Mouse (Mus musculus): Measurements from ENCODE around the gene Hoxa10. TPM values are rescaled to one million over a fixed set of nuclear protein-coding genes. Genes with fewer than 3 reads are reported as not detected.

The Hoxa10 gene
- polyA plus RNA-seq, 1 experiment from 2014 or later = 7.8 TPM

GRCm38 (mm10) chr6:52248638-52249414 lies 8.2 kb upstream of the Hoxa10 start:
- Histone ChIP-seq H3K27me3 (replicated peaks; ENCODE audit: control insufficient read depth, insufficient read depth, low read length) (peaks cover 98% of the 10 kb centered on the region), H3K4me2 (replicated peaks; ENCODE audit: low read depth) (peak overlapping the region; percentile 22), H3K4me3 (ENCODE audit: low read depth, low read length) (peak overlapping the region; percentile 4; the same call in 1 of the 2 replicates), H3K27ac (ENCODE audit: low read depth, low read length) (no peak overlapping the region), H3K4me1 (replicated peaks; ENCODE audit: control insufficient read depth, insufficient read depth, low read length) (no peaks in the 10 kb centered on the region), H3K36me3 (ENCODE audit: control insufficient read depth, insufficient read depth) (no peaks in the 10 kb centered on the region; the same call in 1 of the 2 replicates), H3K9me3 (ENCODE audit: control insufficient read depth) (no peaks in the 10 kb centered on the region), H3K9ac (ENCODE audit: low read depth, low read length) (no peak overlapping the region)
- WGBS = 4% methylated on average over 27 of the region's 27 CpGs
- no peak for TF ChIP-seq CTCF (IDR thresholded peaks at IDR 0.05; ENCODE audit: low read depth)
- ATAC-seq = no peak

- Histone ChIP-seq H3K27ac (ENCODE audit: low read depth, low read length) (no peak overlapping the region), H3K9ac (ENCODE audit: low read depth, low read length) (no peak overlapping the region), H3K4me2 (replicated peaks; ENCODE audit: low read depth) (peak overlapping the region; percentile 1; the same call in 1 of the 2 replicates), H3K9me3 (ENCODE audit: control insufficient read depth) (no peaks in the 10 kb centered on the region), H3K4me1 (replicated peaks; ENCODE audit: control insufficient read depth, insufficient read depth, low read length) (no peaks in the 10 kb centered on the region), H3K27me3 (replicated peaks; ENCODE audit: control insufficient read depth, insufficient read depth, low read length) (peaks cover 98% of the 10 kb centered on the region), H3K4me3 (ENCODE audit: low read depth, low read length) (peak overlapping the region; percentile 4; the same call in 1 of the 2 replicates), H3K36me3 (ENCODE audit: control insufficient read depth, insufficient read depth) (no peaks in the 10 kb centered on the region; the same call in 1 of the 2 replicates)
- no peak for TF ChIP-seq CTCF (IDR thresholded peaks at IDR 0.05; ENCODE audit: low read depth)
- no peak for ATAC-seq
- WGBS = 1% methylated on average over 23 of the region's 23 CpGs
Measured at GRCm38 (mm10) chr6:52247766-52248637, 7.3 kb upstream of the Hoxa10 start.

GRCm38 (mm10) chr6:52246916-52247315 lies 6.3 kb upstream of the Hoxa10 start:
- 4% methylated on average over 3 of the region's 3 CpGs for WGBS
- H3K27ac ChIP-seq (ENCODE audit: low read depth, low read length) = no peak overlapping the region
- no peak for ATAC-seq
- peak overlapping the region; percentile 30; the same call in 1 of the 2 replicates for H3K4me3 ChIP-seq (ENCODE audit: low read depth, low read length)
- H3K36me3 ChIP-seq (ENCODE audit: control insufficient read depth, insufficient read depth) = no peaks in the 10 kb centered on the region; the same call in 1 of the 2 replicates
- no peak for TF ChIP-seq CTCF (IDR thresholded peaks at IDR 0.05; ENCODE audit: low read depth)
- no peaks in the 10 kb centered on the region for H3K4me1 ChIP-seq (replicated peaks; ENCODE audit: control insufficient read depth, insufficient read depth, low read length)
- H3K27me3 ChIP-seq (replicated peaks; ENCODE audit: control insufficient read depth, insufficient read depth, low read length) = peaks cover 98% of the 10 kb centered on the region
- no peak overlapping the region for H3K9ac ChIP-seq (ENCODE audit: low read depth, low read length)
- H3K9me3 ChIP-seq (ENCODE audit: control insufficient read depth) = no peaks in the 10 kb centered on the region
- H3K4me2 ChIP-seq (replicated peaks; ENCODE audit: low read depth) = peak overlapping the region; percentile 37; the same call in 1 of the 2 replicates

GRCm38 (mm10) chr6:52246403-52246803 lies 5.7 kb upstream of the Hoxa10 start:
- Histone ChIP-seq H3K9me3 (ENCODE audit: control insufficient read depth) (no peaks in the 10 kb centered on the region), H3K36me3 (ENCODE audit: control insufficient read depth, insufficient read depth) (no peaks in the 10 kb centered on the region; the same call in 1 of the 2 replicates), H3K27ac (ENCODE audit: low read depth, low read length) (no peak overlapping the region), H3K27me3 (replicated peaks; ENCODE audit: control insufficient read depth, insufficient read depth, low read length) (peaks cover 98% of the 10 kb centered on the region), H3K4me1 (replicated peaks; ENCODE audit: control insufficient read depth, insufficient read depth, low read length) (no peaks in the 10 kb centered on the region), H3K9ac (ENCODE audit: low read depth, low read length) (0 out of 2 replicates have a peak overlapping the region, but pooled peaks have one; percentile 13), H3K4me2 (replicated peaks; ENCODE audit: low read depth) (peak overlapping the region; percentile 37; the same call in 1 of the 2 replicates), H3K4me3 (ENCODE audit: low read depth, low read length) (peak overlapping the region; percentile 30)
- under 1% methylated on average over 26 of the region's 26 CpGs for WGBS
- TF ChIP-seq CTCF (IDR thresholded peaks at IDR 0.05; ENCODE audit: low read depth) = no peak
- ATAC-seq = no peak

GRCm38 (mm10) chr6:52245757-52246142 lies 5.1 kb upstream of the Hoxa10 start, which contains the start of gene Hoxa11:
Hoxa11 (minus strand) TSS chr6:52245810.
- no peak for ATAC-seq

More at GRCm38 (mm10) chr6:52245757-52246142, 5.1 kb upstream of the Hoxa10 start, which contains the start of gene Hoxa11:
- no peaks in the 10 kb centered on the region for H3K4me1 ChIP-seq (replicated peaks; ENCODE audit: control insufficient read depth, insufficient read depth, low read length)
- no peak for TF ChIP-seq CTCF (IDR thresholded peaks at IDR 0.05; ENCODE audit: low read depth)
- H3K9me3 ChIP-seq (ENCODE audit: control insufficient read depth) = no peaks in the 10 kb centered on the region
- peaks cover 98% of the 10 kb centered on the region for H3K27me3 ChIP-seq (replicated peaks; ENCODE audit: control insufficient read depth, insufficient read depth, low read length)
- no peaks in the 10 kb centered on the region; the same call in 1 of the 2 replicates for H3K36me3 ChIP-seq (ENCODE audit: control insufficient read depth, insufficient read depth)
- H3K4me3 ChIP-seq (ENCODE audit: low read depth, low read length) = peak within 1 kb of the TSS; percentile 30
- under 1% methylated on average over 20 of the region's 20 CpGs for WGBS
- H3K9ac ChIP-seq (ENCODE audit: low read depth, low read length) = peak within 1 kb of the TSS; percentile 13; the same call in 1 of the 2 replicates
- peak within 1 kb of the TSS; percentile 40 for H3K4me2 ChIP-seq (replicated peaks; ENCODE audit: low read depth)
- H3K27ac ChIP-seq (ENCODE audit: low read depth, low read length) = no peak within 1 kb of the TSS

All from intestine, postnatal 0 days (tissue).